Comparison of ENCODE assay signal across 19 mouse cellular contexts in the genomic region with DNA sequence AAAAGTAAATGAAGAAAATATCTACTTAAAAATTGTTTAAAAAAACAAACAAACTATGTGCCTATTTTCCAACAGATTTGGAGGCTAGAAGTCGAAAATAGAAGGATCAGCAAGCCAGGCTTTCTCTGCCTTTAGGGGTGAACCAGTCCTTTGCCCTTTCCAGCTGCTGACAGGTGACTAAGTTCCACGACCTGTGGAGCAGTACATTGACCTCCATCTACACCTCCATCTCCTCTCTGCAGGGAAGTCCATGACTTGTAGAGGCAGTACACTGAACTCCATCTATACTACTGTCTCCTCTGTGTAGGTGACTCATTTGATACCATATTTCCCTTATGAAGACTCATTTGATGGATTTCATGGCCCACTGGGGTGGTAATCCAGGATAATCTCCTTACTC.
"Had no signal": no experiment of that assay in that cellular context is flagged by ENCODE, and none has a peak within 500 bp of the region (broad histone marks: within the 10 kb centered on the region; RNA-seq: fewer than 3 reads in every experiment).

No protein-coding gene starts in this region.

- H3K27ac ChIP-seq: liver, embryonic 13.5 days; midbrain, embryonic 10.5 days; midbrain, embryonic 13.5 days; neural tube, embryonic 13.5 days; neural tube, embryonic 15.5 days had no signal

- H3K9me3 ChIP-seq: liver, embryonic 13.5 days; midbrain, embryonic 10.5 days; midbrain, embryonic 13.5 days; neural tube, embryonic 13.5 days; neural tube, embryonic 15.5 days had no signal

- H3K36me3 ChIP-seq: liver, embryonic 13.5 days; midbrain, embryonic 10.5 days; midbrain, embryonic 13.5 days; neural tube, embryonic 13.5 days; neural tube, embryonic 15.5 days had no signal

- H3K4me1 ChIP-seq: liver, embryonic 13.5 days; midbrain, embryonic 10.5 days; midbrain, embryonic 13.5 days; neural tube, embryonic 13.5 days; neural tube, embryonic 15.5 days had no signal

- H3K9ac ChIP-seq: liver, embryonic 13.5 days; lung, embryonic 14.5 days; midbrain, embryonic 13.5 days; neural tube, embryonic 13.5 days; neural tube, embryonic 15.5 days had no signal

- H3K4me3 ChIP-seq: liver, embryonic 13.5 days; midbrain, embryonic 10.5 days; midbrain, embryonic 13.5 days; myocyte; neural tube, embryonic 13.5 days; neural tube, embryonic 15.5 days had no signal

- ATAC-seq: midbrain, embryonic 13.5 days; midbrain, embryonic 16.5 days had no signal

- DNase-seq: liver, embryonic 13.5 days; lung, adult 18-20 months; lung, embryonic 14.5 days; lung, postnatal 10 days; lung, postnatal 4 days; retina, postnatal 1 day; right cerebral cortex, adult 18-20 months; right cerebral cortex, postnatal 25 days; right cerebral cortex, postnatal 4 days; spleen, adult 18-20 months; thymus, adult 18-20 months; thymus, postnatal 14 days; thymus, postnatal 36 days had no signal

- H3K4me2 ChIP-seq: liver, embryonic 13.5 days; lung, embryonic 14.5 days; midbrain, embryonic 13.5 days; neural tube, embryonic 13.5 days; neural tube, embryonic 15.5 days had no signal

- H3K27me3 ChIP-seq: liver, embryonic 13.5 days; midbrain, embryonic 13.5 days; neural tube, embryonic 13.5 days; neural tube, embryonic 15.5 days had no signal
